Mouse (Mus musculus) kidney, postnatal 14 days (tissue): ENCODE measurements around the gene Pycr1.

Source experiments
- DNase-seq: peaks from one replicate; pipeline ENCODE4 v3.0.0; 2022; ENCODE audit warnings: mixed read lengths

Pycr1 gene

DNA sequence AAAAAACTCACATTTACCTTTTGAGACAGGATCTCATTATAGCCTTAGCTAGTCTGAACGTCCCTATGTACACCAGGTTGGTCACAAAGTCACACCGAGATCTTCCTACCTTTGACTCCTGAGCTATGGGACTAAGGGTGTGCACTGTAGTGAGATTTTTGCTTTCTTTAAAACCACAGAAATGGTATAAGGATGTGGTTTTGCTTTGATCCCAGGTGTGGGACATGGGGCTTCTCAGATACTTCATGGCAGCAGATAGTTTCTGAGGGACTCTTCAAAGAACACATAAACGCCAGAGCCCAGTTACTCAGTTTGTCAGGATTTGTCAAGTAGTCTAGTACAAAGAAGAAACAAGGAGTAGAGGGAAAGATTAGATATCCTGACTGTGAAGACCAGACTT is 42.9 kb downstream of the Pycr1 start:
- DNase-seq: no peak

DNA sequence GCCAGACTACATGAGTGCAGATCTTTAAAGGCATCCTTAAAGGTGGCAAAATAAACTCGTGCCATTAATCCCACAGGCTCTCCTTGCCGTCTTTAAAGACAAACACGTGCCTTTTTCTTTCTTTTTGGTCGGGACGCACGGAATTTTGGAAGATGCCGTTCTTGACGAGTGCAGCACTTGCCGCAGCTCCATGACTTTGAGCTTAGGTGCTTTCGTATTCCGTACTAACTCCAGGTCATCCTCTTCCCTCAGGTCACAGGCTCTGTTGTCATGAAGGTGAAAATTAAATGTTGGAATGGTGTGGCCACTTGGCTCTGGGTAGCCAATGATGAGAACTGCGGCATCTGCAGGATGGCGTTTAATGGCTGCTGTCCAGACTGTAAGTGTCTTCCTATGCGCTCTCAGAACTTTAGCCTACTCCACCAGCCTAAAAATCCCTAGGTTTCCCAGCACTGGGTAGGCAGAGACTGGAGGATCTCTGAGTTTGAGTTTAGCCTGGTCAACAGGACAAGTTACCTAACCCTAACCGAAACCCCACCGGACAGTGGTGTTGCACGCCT is 44.5 kb downstream of the Pycr1 start:
- no peak for DNase-seq

DNA sequence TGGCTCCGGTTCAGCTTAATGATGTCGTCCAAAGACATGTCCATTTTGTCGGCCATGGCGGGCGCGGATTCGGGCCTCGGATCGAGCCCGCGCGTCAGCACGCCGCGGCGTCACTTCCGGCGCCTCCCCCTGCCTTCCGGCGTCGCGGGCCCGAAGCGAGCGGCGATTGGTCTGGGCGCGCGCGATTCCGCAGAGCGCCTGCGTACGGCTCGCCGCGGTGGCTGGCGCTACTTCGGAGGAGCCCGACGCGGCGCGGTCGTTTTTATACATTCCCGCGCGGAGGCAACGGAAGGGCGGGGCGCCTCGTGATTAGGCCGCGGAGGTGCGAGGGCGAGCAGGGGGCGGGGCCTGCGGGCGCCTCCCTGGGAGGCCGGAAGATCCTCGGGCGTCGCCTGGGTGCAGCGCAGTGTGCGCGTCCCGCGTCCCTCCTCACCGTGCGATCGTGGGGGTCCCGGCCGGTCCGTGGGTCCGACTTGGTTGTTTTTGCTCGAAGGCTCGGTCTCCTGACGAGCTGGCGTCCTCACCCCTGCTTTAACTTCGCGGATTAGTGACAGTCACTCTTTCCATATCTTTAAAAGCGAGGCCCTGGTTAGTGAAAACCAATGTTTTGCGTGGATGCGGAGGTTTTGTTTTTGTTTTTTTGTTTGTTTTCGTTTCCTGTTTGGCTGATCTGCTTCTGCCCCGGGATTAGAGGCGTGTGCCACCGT is 45.1 kb downstream of the Pycr1 start, which contains the start of the genes Alyref and Anapc11:
Gene Alyref, minus strand, starts transcription at position 83 of the 707 bp plus-strand sequence.
Gene Anapc11, plus strand, starts transcription at position 139 of the 707 bp plus-strand sequence.
- peak; percentile 97 for DNase-seq

DNA sequence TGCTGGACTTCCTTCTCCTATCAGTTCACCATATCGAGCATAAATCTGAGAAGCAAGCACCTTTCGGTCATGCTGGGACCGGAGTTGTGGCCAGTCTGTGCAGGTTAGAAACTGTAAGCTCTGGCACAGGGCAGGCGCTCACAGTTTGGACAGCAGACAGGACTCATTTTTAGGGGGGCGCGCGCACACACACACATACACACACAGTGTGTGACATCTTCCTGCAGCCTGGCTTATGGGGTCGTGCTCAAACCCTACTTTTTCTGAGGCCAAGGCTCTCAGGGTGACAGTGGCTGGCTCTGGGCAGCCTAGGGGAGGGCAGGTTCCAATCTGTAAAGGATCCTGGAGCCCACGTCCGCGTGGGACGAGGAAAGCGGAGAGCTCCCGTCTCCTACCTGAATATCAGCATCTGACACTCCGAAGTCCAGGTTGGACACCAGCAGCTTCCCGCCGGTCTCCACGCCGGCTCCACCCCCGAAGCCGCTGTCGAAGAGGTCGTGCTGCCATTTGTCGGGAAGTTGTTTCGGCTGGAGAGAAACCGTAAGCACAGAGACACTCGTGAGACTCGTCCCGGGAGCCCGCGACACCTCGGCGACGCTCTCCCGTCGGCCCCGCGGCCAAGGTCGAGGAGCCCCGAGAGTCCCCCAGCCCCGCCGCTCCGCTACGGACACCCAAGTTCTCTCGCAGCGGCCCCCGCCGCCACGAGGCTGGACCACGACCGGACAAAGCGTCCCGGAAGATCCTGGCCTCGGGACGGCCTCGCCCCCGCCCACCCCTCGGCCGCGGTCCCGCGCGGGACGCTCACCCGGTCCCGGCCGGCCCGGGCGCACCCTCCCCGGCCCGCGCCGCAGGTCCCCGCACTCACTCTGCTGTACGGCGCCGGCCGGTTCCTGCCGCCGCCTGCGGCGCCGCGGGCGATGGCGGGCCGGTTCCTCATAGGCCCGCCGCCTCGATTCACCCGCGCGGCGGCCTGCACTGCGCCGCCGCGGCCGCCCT is 46.0 kb downstream of the Pycr1 start:
- peak; percentile 49 for DNase-seq

DNA sequence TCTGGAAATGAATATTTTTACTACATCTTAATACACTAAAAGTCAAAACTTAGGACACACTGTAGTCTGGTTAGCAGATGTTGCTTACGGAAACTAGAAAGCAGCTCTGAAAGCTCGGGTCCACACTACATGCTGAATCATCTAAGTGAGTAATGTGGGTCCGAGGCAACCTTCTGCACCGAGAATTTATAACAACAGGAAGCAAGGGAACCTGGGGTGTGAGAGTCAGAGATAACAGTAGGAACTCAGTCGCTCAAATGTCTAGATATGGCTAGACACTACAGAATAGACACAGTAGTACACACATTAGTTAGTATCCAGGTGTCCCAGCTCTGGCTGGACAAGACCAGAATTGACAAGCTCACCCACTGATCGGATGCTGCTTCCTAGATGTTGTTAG is 55.0 kb downstream of the Pycr1 start:
- DNase-seq: no peak
